ENCODE assay signal across 23 mouse cellular contexts in genomic region chr10:33253911-33254310, GRCm38 (mm10).
DNase-seq lines count a peak whose midpoint lies in the region; ATAC-seq and TF ChIP-seq lines count a peak whose summit lies in the region.
"Had no signal": no experiment of that assay in that cellular context is flagged by ENCODE, and none has a peak within 500 bp of the region (broad histone marks: within the 10 kb centered on the region; RNA-seq: fewer than 3 reads in every experiment).

No protein-coding gene starts in this region.

- WGBS in heart, embryonic 11.5 days (ENCODE audit: insufficient replicate concordance) = 29% methylated on average over 1 of the region's 1 CpGs
- 15% methylated on average over 1 of the region's 1 CpGs for WGBS in heart, postnatal 0 days

- no peak for ATAC-seq in heart, embryonic 11.5 days (replicated peaks; ENCODE audit: insufficient number of reproducible peaks, low FRiP score, low TSS enrichment)
- ATAC-seq in heart, postnatal 0 days (ENCODE audit: insufficient read depth, low read depth) = peak; percentile 84
- ATAC-seq in megakaryocyte-erythroid progenitor cell, adult 5-6 weeks (replicated peaks; ENCODE audit: low FRiP score, low TSS enrichment, poor library complexity, severe bottlenecking) = no peak
- ATAC-seq: activated CD4-positive, CD25-positive, alpha-beta regulatory T cell, adult 4 months; midbrain, embryonic 16.5 days had no signal

- no peak overlapping the region for H3K4me3 ChIP-seq in heart, embryonic 11.5 days (ENCODE audit: low read depth, low read length)
- H3K4me3 ChIP-seq in heart, postnatal 0 days (ENCODE audit: low read depth, low read length) = peak overlapping the region; percentile 46
- H3K4me3 ChIP-seq: forebrain, embryonic 12.5 days; hindbrain, embryonic 13.5 days; limb, embryonic 10.5 days; liver, embryonic 15.5 days had no signal

- no peak overlapping the region for H3K9ac ChIP-seq in heart, embryonic 11.5 days (ENCODE audit: low read depth, low read length)
- H3K9ac ChIP-seq in heart, postnatal 0 days (replicated peaks; ENCODE audit: low read depth, low read length) = no peak overlapping the region
- H3K9ac ChIP-seq: forebrain, embryonic 12.5 days; hindbrain, embryonic 13.5 days; liver, embryonic 15.5 days had no signal

- H3K36me3 ChIP-seq in heart, embryonic 11.5 days (ENCODE audit: control insufficient read depth, insufficient read depth, low read length) = no peaks in the 10 kb centered on the region
- no peaks in the 10 kb centered on the region for H3K36me3 ChIP-seq in heart, postnatal 0 days (replicated peaks; ENCODE audit: control insufficient read depth, insufficient read depth, low read length)
- H3K36me3 ChIP-seq: forebrain, embryonic 12.5 days; G1E; hindbrain, embryonic 13.5 days; limb, embryonic 10.5 days; liver, embryonic 15.5 days had no signal

- 0 out of 2 replicates have a peak, but pooled peaks cover 2% of the 10 kb centered on the region for H3K4me1 ChIP-seq in heart, embryonic 11.5 days (ENCODE audit: control insufficient read depth, insufficient read depth, low read length)
- no peaks in the 10 kb centered on the region for H3K4me1 ChIP-seq in heart, postnatal 0 days (ENCODE audit: control insufficient read depth, insufficient read depth)
- H3K4me1 ChIP-seq: forebrain, embryonic 12.5 days; hindbrain, embryonic 13.5 days; limb, embryonic 10.5 days; liver, embryonic 15.5 days had no signal

- no peaks in the 10 kb centered on the region for H3K9me3 ChIP-seq in heart, embryonic 11.5 days (replicated peaks; ENCODE audit: control insufficient read depth, low read length)
- H3K9me3 ChIP-seq in heart, postnatal 0 days (replicated peaks; ENCODE audit: control insufficient read depth, low read length) = no peaks in the 10 kb centered on the region
- H3K9me3 ChIP-seq: forebrain, embryonic 12.5 days; G1E; hindbrain, embryonic 13.5 days; limb, embryonic 10.5 days; liver, embryonic 15.5 days had no signal

- no peaks in the 10 kb centered on the region for H3K27me3 ChIP-seq in heart, embryonic 11.5 days (ENCODE audit: control insufficient read depth, insufficient read depth, low read length)
- no peaks in the 10 kb centered on the region for H3K27me3 ChIP-seq in heart, postnatal 0 days (ENCODE audit: control insufficient read depth, insufficient read depth, low read length)
- H3K27me3 ChIP-seq: CH12.LX; forebrain, embryonic 12.5 days; hindbrain, embryonic 13.5 days; liver, embryonic 15.5 days had no signal

- peak; percentile 60; the same call in 1 of the 2 replicates for TF ChIP-seq EP300 in heart, postnatal 0 days (IDR thresholded peaks at IDR 0.05; ENCODE audit: low read depth)

- DNase-seq in heart, adult 18-20 months = peak; percentile 36 to 42
- DNase-seq in heart, postnatal 36 days = no peak
- DNase-seq in heart, postnatal 0 days (ENCODE audit: low spot score) = peak; percentile 73
- DNase-seq in spleen, postnatal 36 days (ENCODE audit: low spot score in 2 of 2) = no peak
- DNase-seq in urinary bladder, adult 2 months (ENCODE audit: low spot score) = no peak
- DNase-seq: adrenal gland, adult 8-10 months; cerebellum, adult 11-12 months; cerebellum, postnatal 10 days; kidney, adult 2 months; kidney, postnatal 10 days; liver; lung, postnatal 4 days; thymus, adult 18-20 months had no signal

- no peak overlapping the region for H3K4me2 ChIP-seq in heart, embryonic 11.5 days
- peak overlapping the region; percentile 48 for H3K4me2 ChIP-seq in heart, postnatal 0 days (ENCODE audit: low read depth, low read length)
- H3K4me2 ChIP-seq: forebrain, embryonic 12.5 days; hindbrain, embryonic 13.5 days; liver, embryonic 15.5 days had no signal

- intact Hi-C loops in heart, postnatal 36 days (cut with DNase I) = no loop called here

- H3K27ac ChIP-seq in heart, embryonic 11.5 days (ENCODE audit: low read depth, low read length) = 0 out of 2 replicates have a peak overlapping the region, but pooled peaks have one; percentile 41
- H3K27ac ChIP-seq in heart, postnatal 0 days (ENCODE audit: low read depth) = peak overlapping the region; percentile 92
- H3K27ac ChIP-seq: forebrain, embryonic 12.5 days; hindbrain, embryonic 13.5 days; limb, embryonic 10.5 days; liver, embryonic 15.5 days had no signal

- TF ChIP-seq CTCF in heart, postnatal 0 days (IDR thresholded peaks at IDR 0.05; ENCODE audit: low read depth) = no peak

Comparison
In these comparisons a context has a peak if more than half of its experiments do, and no peak if none do; other contexts are left out.
1. DNase-seq: peak in heart, adult 18-20 months (2 of 2) and heart, postnatal 0 days (single experiment); none in heart, postnatal 36 days (0 of 2), spleen, postnatal 36 days (0 of 2) and urinary bladder, adult 2 months (single experiment).